Mouse (Mus musculus): ENCODE measurements around the gene Prlr.

Prlr gene

GRCm38 (mm10) chr15:10330626-10331025 is 153.6 kb downstream of the Prlr start:
- DNase-seq (ENCODE audit: low spot score in 2 of 2) = no peak

- DNase-seq (ENCODE audit: low spot score in 2 of 2) = no peak
These were observed 155.5 kb downstream of the Prlr start for GRCm38 (mm10) chr15:10332566-10332965.

GRCm38 (mm10) chr15:10338606-10339005 is 161.6 kb downstream of the Prlr start:
- no peak for DNase-seq (ENCODE audit: low spot score in 2 of 2)

DNA sequence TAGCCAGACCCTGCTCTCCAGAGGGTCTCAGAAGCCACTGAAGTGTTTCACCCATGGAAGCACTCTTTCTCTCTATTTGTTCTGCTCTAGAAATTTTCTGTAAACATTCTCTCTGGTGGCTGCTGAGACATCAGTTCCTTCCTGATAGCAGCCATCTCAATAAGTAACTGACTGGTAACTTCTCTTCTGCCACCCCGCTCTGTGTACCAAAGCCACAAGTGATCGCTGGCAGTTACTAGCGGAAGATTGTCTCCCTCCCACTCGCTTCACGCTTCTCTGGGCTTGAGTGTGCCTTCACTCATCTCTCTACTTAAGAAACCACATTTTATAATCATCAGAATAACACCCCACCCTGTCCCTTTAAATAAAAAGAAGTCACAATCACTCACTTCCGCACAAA is 170.0 kb downstream of the Prlr start:
- DNase-seq (ENCODE audit: low spot score in 2 of 2) = no peak

- no peak for DNase-seq (ENCODE audit: low spot score in 2 of 2)
These were observed 181.3 kb downstream of the Prlr start, which contains the start of gene Agxt2 for GRCm38 (mm10) chr15:10358039-10358948. Gene Agxt2 (plus strand): TSS chr15:10358532.

- no peak for DNase-seq (ENCODE audit: low spot score in 2 of 2)
These were observed 189.3 kb downstream of the Prlr start for GRCm38 (mm10) chr15:10366331-10366730.

DNA sequence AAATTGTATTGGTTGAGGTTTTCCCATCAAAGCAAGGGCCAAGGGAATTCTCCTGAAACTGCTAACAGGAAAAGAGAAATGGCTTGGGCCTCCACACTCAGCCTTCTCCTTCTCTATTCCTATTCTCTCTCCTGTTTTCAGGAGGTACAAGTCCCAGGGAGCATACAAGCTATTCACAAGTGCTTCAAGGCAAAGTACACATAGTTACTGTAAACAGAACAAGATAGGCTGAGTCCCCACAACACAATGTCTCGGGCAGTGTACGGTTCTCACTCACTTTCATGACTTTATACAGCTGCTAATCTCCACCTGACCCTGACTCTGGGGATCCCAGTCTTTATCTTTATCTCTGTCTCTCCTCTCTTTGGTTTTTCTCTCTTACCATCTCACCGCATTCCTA is 198.4 kb downstream of the Prlr start:
- DNase-seq (ENCODE audit: low spot score in 2 of 2) = no peak

- DNase-seq (ENCODE audit: low spot score in 2 of 2) = no peak
These were observed 201.4 kb downstream of the Prlr start for GRCm38 (mm10) chr15:10378338-10378959.

GRCm38 (mm10) chr15:10379757-10380458 is 202.9 kb downstream of the Prlr start:
- no peak for DNase-seq (ENCODE audit: low spot score in 2 of 2)

DNA sequence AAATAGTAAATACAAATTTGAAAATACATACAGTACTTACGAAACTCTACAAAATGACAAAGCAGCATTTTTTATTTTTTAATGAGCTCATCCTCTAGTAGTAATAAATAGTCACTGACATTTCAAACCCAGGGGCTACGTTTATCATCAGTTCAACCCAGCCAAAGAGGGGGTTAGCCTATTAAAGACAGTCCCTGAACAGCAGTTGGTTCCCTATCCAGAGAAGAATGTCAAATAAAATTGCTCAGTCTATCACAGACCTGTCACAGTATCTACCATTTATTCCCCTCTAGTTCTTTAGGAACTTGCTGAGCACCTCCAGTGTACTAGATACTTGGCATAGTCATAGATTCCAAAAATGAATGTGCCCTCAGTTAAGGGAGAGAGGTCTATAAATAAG is 210.2 kb downstream of the Prlr start:
- DNase-seq (ENCODE audit: low spot score in 2 of 2) = no peak
